Mouse (Mus musculus) heart, postnatal 0 days (tissue): Measurements from ENCODE around the gene Galntl6.

Experiments
- CTCF ChIP-seq: IDR thresholded peaks from 2 replicates; pipeline ENCODE4 v1.5.1; 2016; ENCODE audit warnings: antibody characterized with exemption, control low read depth, low read depth
- EP300 ChIP-seq: IDR thresholded peaks from 2 replicates; pipeline ENCODE4 v1.6.1; 2016; ENCODE audit warnings: antibody characterized with exemption, low read depth

- TF ChIP-seq CTCF (no peak), EP300 (no peak)
These were observed 1168.8 kb downstream of the Galntl6 start for GRCm38 (mm10) chr8:57743636-57744035.
